Mouse (Mus musculus) liver (tissue): ENCODE data around the gene Traf3ip3.
A peak's percentile ranks its signal among the peaks of the same experiment; 100 is the strongest.

Experiments
- DNase-seq: peaks from one replicate; pipeline ENCODE4 v3.0.0-alpha.2; 2020; ENCODE audit warnings: mixed read lengths

The Traf3ip3 gene

GRCm38 (mm10) chr1:193201383-193201778 is at the start of gene Traf3ip3:
Gene Traf3ip3 (minus strand): TSS chr1:193201703.
- DNase-seq, result peak; percentile 50

- no peak for DNase-seq
These were observed 48.5 kb upstream of the Traf3ip3 start for GRCm38 (mm10) chr1:193250026-193250425.

GRCm38 (mm10) chr1:193244235-193244634 is 42.7 kb upstream of the Traf3ip3 start:
- DNase-seq, result no peak

GRCm38 (mm10) chr1:193243571-193244193 is 42.2 kb upstream of the Traf3ip3 start:
- DNase-seq, result no peak

- DNase-seq, result no peak
These were observed 41.4 kb upstream of the Traf3ip3 start for GRCm38 (mm10) chr1:193242863-193243262.

- DNase-seq, result peak; percentile 24
These were observed 40.7 kb upstream of the Traf3ip3 start for GRCm38 (mm10) chr1:193242238-193242637.

- no peak for DNase-seq
These were observed 39.9 kb upstream of the Traf3ip3 start for GRCm38 (mm10) chr1:193241436-193241835.

GRCm38 (mm10) chr1:193238426-193238825 is 36.9 kb upstream of the Traf3ip3 start:
- no peak for DNase-seq

- DNase-seq, result no peak
These were observed 33.4 kb upstream of the Traf3ip3 start for GRCm38 (mm10) chr1:193234930-193235329.

- no peak for DNase-seq
These were observed 32.7 kb upstream of the Traf3ip3 start for GRCm38 (mm10) chr1:193234130-193234645.

- DNase-seq, result no peak
These were observed 31.2 kb upstream of the Traf3ip3 start for GRCm38 (mm10) chr1:193232732-193233131.

GRCm38 (mm10) chr1:193230935-193231334 is 29.4 kb upstream of the Traf3ip3 start:
- DNase-seq, result no peak

GRCm38 (mm10) chr1:193230531-193230930 is 29.0 kb upstream of the Traf3ip3 start:
- DNase-seq, result no peak

- no peak for DNase-seq
These were observed 28.1 kb upstream of the Traf3ip3 start for GRCm38 (mm10) chr1:193229570-193229969.

- DNase-seq, result no peak
These were observed 26.0 kb upstream of the Traf3ip3 start for GRCm38 (mm10) chr1:193227537-193227936.

GRCm38 (mm10) chr1:193226724-193227522 is 25.4 kb upstream of the Traf3ip3 start:
- no peak for DNase-seq

- no peak for DNase-seq
These were observed 24.6 kb upstream of the Traf3ip3 start for GRCm38 (mm10) chr1:193226114-193226513.

GRCm38 (mm10) chr1:193225531-193225930 is 24.0 kb upstream of the Traf3ip3 start:
- no peak for DNase-seq

- no peak for DNase-seq
These were observed 18.9 kb upstream of the Traf3ip3 start for GRCm38 (mm10) chr1:193220408-193220807.

GRCm38 (mm10) chr1:193216000-193216399 is 14.5 kb upstream of the Traf3ip3 start:
- DNase-seq, result no peak

GRCm38 (mm10) chr1:193214053-193214452 is 12.6 kb upstream of the Traf3ip3 start:
- DNase-seq, result no peak

- DNase-seq, result no peak
These were observed 9.9 kb upstream of the Traf3ip3 start for GRCm38 (mm10) chr1:193211371-193211770.

GRCm38 (mm10) chr1:193208178-193208577 is 6.7 kb upstream of the Traf3ip3 start:
- DNase-seq, result peak; percentile 53

- no peak for DNase-seq
These were observed 6.0 kb upstream of the Traf3ip3 start, which contains the start of gene Lamb3 for GRCm38 (mm10) chr1:193207503-193207902. Gene Lamb3 (plus strand): TSS chr1:193207699.
